Mouse (Mus musculus): ENCODE results near the gene Socs3.

DNA sequence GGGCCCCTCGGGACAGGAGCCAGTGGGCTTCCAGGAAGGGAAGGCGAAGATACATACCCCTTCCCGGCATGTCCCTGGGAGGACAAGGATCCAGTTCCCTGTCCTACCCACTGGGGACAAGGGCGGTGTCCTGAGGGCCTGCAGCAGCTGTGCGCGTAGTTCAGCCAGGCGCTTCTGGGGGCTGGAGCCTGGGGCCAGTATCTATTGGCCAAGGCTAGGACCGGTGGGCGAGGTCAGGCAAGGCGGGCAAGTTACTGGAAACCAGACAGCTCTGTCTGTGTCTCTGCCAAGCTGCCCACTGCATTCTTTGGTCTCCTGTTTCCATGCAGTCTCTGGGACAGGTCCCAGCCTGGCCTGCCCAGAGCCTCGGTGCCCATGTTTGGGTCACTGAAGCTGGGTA, 46.6 kb downstream of the Socs3 start:
- TF ChIP-seq CTCF (IDR thresholded peaks at IDR 0.05; ENCODE audit: insufficient read depth, low read depth, low read length) (no peak), POLR2A (IDR thresholded peaks at IDR 0.05; ENCODE audit: insufficient read depth, low read depth, low read length) (no peak)
